Mouse (Mus musculus): ENCODE data around the gene Hs2st1.

DNA sequence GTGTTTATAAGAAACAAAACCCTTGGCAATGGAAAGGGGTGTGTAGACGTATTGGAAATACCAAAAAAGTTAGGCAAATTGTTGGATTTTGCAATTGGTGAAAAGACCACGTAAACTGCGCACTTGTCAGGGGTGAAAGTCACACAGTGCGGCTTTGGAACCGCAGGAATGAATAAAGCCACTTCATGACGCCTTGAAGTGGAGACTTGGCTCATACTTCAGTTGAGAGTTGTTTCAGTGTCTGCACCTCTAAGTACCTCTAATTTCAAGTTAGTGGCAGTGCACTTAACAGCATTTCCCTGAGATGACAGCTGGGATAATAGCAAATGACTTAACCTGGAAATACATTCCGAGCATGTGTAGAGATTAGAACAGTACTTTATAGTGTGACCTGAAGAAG lies 4.3 kb upstream of the Hs2st1 start:
- TF ChIP-seq CTCF (IDR thresholded peaks at IDR 0.05; ENCODE audit: low read depth) (no peak), EP300 (optimal IDR thresholded peaks at IDR 0.05) (no peak)

Measured in stomach, postnatal 0 days (tissue).